Mouse (Mus musculus): ENCODE data around the gene Ugt2b34.
"Not testable (repeated sequence)": the region's sequence is repeated elsewhere in the genome, so short reads cannot be mapped to it uniquely, and the experiment has no call there.

The Ugt2b34 gene

DNA sequence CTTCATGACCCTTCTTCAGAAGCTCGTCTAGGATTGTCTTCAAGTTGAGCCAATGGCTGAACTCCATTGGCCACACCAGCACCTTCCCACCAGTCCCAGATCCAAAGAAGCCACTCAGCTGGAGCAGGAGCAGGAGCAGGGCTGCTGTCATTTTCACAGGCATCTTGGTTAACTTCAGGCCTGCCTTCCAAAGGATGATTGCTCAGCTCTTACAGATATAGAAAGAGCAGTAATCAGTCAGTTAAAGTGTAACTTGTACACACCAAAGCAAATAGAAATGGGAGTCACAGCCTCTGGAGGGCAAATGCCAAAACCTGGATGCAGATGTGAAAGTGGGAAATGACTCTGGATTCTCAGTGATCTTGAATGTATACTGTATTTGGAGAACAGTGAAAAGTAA lies at the start of gene Ugt2b34:
TSS of gene Ugt2b34 (minus strand) at position 180 of the 400 bp plus-strand sequence.
- DNase-seq: no peak

DNA sequence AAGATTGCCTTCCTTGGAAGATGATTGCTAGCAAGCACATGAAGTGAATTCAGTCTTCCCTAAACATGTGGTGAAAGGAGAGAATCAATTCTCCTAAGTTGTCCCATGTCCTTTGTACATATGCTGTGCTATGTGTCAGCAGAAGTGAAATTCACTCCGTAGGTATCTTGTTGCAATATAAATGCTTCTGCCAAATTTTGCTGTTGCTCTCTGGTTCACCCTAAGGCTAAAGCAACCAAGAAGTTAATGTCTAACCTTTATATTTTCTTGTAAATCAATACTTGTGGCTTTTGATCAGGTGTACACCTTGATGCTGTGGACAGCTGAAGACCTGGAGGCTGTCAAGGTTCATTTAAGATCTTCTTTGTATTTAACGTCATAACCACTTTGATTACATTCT lies 35.4 kb upstream of the Ugt2b34 start:
- no peak for DNase-seq

DNA sequence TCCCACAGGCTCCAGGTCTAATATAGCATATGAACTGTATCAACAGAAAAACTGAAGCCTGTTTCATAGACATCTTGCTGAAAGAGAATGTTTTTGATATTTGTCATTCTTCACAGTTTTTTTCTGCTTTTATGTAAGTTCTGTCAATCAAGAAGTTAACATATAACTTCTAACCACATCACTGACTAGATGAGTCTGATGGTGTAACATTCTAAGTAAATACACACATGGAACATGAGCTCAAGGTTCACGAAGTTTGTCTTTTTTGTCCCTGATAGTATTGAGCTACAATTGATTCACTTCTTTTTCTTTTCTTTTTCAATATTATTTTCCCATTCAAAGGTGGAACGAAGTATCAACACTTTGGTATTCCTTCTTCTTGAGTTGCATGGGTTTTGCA lies 19.7 kb upstream of the Ugt2b34 start, which contains the start of gene Ugt2b1:
TSS of gene Ugt2b1 (minus strand) at position 105 of the 400 bp plus-strand sequence.
- no peak for DNase-seq

DNA sequence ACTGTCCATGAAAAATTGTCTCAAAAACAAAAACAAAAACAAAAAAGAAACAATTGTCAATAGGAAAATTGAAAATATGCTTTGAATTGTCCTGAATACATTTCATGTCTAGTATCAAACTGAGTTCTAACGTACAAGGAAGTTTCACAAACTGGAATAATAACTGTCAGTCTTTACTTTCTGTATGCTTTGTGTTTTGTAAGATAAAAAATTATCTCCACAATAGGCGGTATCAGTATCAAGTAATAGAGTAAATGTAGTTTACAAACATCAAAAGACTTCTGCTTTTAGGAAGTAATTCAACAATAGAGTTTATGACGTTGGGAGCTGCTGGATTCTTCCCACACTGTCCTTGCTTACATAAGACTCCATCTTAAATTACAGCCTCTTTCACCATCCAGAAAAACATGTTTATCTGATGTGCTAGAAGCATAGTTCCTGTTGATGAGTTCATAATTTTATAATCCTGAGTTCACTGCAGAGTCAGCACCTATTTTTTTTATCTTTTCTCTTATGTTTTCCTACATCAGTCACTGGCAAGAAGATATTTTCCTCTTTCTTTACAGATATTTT lies 14.0 kb upstream of the Ugt2b34 start:
- no peak for DNase-seq

DNA sequence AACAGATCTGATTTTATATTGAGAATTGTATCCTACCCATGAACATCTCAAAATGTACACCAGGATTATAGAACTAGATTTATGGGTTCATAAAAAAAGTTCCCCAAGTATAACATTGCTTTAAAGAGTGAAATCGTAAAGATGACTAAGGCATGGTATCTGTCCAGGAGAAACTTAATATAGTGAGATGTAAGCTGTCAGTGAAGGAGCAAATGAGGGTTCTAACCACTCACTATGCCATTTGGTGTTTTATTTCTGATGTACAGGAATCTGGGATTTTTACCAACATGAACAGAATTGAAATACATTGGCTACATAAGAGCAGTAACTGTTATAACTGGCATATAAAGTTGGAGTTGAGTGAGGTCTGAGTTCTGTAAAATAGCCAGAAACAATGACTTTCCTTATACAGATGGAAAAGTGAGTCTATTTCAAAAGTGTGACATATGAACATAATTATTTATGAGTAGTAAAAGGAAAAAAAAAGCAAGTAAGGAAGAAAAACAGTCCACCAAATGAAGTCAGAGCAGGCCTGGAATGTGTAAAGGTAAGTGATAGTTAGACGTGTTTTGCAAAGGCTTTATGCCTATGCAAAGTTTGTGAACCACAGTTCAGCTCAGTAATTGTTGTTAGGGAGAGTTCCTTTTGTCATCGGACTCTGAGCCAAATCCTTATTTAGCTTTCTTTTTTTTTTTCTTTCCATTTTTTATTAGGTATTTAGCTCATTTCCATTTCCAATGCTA lies 4.8 kb upstream of the Ugt2b34 start:
- no peak for DNase-seq

DNA sequence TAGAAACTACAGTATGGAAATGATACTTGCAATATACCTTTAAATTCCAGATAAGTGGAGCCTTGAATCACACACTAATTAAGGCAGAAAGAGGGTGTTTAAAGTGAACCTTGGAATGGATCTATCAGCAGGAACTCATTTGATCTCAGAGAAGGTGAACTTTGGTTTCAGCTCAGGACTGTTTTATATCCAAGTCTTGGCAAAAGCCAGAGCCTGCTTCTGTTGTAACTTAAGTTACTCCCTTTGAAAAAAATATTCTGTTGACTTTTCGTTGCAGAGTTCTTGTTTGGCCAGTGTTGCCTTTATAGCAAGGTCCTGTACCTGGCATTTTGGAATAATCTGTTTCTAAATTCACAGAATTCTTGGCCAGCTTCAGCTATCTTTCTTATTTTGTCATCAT lies 4.0 kb upstream of the Ugt2b34 start:
- DNase-seq: no peak

DNA sequence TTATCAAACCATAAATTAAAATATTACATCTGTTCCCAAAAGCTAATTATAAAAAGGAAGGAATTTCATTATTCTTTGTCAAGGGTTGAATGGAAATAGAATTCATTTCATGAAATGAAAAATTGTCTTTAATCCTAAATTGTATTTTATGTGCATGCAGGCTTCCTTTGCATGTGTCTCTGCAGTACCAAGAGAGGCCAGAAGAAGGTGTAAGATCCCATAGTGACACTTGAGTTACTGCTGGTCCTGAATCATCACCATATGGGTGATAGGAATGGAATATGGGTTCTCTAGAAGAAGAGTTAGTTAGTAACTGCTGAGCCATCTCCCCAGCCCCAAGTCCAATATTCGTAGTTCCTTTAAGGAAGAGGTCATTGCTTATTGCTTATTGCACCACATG lies 16.8 kb downstream of the Ugt2b34 start:
- no peak for DNase-seq

DNA sequence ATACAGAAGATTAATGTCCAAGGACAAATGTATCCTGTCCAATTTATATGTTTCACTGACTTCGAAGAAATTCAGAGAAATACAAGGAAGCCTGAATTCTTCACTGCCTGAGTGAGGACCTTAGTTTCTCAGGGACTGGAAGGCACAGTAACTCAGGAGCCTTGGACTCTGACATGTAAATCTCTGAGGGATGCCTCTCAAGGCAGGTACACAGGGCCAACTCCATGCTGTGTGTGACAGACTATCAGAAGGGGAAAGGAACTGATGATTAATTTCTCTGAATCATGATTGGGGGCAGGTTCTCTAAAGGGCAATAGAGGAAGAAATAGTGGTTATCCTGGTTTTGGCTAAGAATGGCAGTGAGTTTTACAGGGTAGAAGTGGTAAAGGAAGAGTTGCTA lies 18.3 kb downstream of the Ugt2b34 start:
- DNase-seq: no peak

DNA sequence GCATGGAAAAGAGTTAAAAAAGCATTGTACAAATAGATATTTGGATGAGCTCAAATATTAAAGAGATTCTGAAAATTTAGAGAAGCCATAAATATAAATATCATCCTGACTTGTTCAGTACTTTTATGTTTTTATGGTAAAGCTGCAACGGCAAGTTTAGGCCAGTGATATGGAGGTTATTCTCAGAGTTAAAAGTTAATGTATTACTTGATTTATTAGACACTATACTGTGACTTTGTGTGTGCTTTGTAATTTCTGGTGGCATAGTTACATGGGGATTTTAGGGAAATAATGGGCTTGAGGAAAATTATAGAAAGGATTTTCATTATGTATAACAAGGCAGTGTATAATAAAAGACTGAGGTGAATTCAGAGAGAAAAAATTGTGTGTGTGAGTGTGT lies 19.7 kb downstream of the Ugt2b34 start:
- no peak for DNase-seq

DNA sequence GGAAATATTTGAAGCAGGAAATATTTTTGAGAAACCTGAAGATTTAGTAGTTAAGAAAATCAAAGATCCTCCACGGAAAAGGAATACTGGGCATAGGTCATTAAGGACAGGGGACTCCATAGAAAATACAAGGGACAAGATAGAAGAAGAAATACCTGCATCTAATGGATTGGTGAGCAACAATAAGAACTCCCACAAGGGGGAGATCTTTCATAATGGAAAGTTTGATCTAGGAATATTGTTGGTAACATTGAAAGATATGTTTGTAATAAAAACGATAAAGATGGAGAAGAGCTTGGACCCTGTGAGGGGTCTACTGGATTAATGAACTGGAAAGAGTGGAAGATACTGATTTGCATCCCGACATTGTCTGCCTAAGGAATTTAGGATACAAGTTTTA lies 20.1 kb downstream of the Ugt2b34 start:
- no peak for DNase-seq

DNA sequence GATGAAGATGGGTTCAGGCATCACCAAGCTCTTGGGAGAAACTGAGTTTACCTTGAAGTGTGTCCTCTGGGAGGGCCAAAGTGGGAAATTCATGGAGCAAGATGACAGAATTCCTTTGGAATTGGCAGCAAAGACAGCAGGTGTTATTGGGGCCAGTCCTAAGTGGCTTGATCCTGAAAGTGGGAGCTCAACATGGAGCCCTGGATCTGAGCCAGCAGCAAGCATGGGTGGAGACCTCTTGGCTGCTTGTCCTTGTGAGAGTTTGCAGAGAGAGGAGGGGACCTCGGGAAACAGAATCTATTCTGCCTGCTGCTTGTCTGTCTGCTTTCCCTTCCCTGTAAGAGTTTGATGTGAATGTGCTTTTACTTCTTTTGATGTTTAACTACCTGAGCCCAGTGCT lies 34.9 kb downstream of the Ugt2b34 start:
- DNase-seq: no peak

DNA sequence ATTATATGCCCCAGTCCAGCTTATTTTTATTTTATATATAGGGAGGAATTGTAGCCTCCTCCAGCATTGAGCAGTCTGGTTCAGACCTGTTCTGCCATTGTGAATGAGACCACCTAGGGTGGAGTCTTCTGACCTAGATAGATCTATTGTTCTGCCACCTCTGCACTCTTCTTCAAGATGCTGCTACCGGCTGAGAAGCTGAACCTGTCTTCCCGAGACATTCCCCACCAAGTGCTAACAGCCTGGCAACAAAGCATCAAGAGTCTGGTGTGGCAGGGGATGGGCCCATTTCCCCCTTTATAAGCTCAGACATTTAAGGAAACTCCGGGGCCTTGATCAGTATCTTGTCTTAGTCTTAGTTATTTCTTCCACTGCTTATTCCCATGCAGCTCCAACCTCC lies 48.4 kb downstream of the Ugt2b34 start:
- DNase-seq: no peak

DNA sequence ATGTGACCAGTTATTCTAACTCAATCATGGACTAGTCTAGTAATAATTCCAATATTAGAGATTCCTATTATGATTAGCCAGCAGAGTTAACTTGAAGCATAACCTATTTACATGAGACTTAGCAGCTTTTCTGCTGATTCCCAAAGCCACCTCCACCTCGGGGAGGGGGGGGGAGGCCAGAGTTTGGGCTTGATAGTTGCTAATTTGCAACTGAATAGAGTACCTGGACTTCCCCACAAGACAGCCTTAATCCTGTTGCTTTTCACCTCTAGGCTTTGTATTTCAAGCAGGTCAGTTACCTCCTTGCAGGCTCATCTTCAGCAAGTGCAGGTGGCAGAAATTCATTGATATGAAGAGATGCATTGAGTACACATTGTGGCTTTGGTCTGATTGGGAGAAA lies 49.1 kb downstream of the Ugt2b34 start:
- no peak for DNase-seq

DNA sequence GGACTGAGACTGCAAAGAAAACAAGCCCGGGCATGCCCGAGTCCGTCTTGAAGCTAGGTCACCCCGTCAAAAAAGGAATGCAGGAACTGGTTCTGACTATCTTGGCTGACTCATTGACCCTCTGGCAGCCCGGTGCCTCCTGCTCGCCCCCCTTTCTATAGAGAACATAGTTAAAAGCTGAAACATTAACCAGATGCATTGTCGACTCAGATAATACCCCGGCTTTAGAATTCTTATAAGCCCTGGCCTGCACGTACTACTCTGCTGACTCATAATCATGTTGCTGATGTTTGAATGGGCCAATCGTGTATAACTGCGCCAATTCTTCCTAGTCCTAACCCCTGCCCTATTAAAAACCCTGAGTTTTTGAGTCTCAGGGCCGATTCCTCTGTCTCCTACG lies 50.2 kb downstream of the Ugt2b34 start:
- not testable (repeated sequence) for DNase-seq

DNA sequence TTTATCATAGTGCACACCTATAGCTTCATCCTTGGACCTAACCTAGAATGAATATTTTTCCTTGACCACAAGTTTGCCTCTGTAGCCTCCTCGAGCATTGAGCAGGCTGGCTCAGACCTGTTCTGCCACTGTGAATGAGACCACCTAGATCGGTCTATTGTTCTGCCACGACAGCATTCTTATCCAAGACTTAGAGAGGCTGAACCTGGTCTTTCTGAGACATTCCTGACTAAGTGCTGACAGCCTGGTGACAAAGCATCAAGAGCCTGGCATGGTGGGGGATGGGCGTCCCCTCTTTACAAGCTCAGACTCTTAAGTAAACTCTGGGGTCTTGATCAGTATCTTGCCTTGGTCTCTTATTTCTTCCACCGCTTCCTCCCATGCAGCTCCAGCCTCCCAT lies 55.1 kb downstream of the Ugt2b34 start:
- no peak for DNase-seq

DNA sequence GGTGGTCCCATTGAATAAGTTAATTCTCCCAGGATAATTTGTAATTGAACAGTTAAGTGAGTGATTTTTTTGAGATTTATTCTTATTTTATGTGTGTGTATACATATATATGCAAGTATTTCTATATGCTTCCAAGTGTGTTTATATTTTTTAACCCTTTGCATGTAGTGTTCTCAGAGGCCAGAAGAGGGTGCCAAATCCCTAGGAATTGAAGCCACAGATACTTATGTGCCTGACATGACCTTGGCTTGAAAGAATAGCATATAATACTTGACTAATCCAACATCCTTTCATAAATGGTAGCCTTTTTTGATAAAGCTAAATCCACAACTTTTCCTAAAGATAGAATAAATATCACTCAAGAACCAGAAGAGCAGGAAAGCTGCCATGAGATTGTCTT lies 56.6 kb downstream of the Ugt2b34 start:
- DNase-seq: peak; percentile 18

DNA sequence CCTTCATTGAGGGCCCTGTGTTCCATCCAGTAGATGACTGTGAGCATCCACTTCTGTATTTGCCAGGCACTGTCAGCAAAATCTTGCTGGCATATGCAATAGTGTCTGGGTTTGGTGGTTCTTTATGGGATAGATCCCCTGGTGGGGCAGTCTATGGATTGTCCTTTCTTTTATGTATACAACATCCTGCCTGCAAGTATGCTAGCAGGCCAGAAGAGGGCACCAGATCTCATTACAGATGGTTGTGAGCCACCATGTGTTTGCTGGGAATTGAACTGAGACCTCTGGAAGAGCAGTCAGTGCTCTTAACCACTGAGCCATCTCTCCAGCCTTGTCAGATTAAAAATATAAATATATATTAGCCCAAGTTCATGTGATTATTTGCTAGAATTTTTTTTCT lies 65.5 kb downstream of the Ugt2b34 start:
- not testable (repeated sequence) for DNase-seq

DNA sequence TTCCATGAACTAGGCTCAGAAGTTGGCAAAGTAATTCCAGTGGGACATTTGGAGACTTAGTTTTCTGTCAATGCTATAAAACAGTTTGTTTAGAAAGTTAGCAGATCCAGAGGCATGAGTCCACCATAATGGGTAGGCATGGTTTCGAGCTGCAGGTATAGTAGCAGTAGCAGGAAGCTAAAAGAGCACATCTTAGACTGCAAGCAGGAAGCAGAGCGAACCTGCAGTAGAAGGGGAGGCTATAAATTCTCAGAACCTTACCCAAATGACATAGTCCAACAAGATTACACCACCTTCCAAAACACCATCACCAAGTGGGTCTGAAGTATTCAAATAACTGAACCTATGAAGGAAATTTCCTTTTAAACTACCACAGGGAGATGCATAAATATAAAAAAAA lies 66.5 kb downstream of the Ugt2b34 start:
- DNase-seq: no peak

Data from thymus, postnatal 4 days (tissue).